Mouse (Mus musculus) right cerebral cortex, postnatal 36 days (tissue): ENCODE measurements around the gene Hoxb7.

Experiments
- DNase-seq, 2 experiments: peaks; one replicate each; pipeline ENCODE4 v3.0.0; 2022; ENCODE audit warnings: low spot score in 2 of 2, mixed read lengths in 1 of 2

Gene Hoxb7

DNA sequence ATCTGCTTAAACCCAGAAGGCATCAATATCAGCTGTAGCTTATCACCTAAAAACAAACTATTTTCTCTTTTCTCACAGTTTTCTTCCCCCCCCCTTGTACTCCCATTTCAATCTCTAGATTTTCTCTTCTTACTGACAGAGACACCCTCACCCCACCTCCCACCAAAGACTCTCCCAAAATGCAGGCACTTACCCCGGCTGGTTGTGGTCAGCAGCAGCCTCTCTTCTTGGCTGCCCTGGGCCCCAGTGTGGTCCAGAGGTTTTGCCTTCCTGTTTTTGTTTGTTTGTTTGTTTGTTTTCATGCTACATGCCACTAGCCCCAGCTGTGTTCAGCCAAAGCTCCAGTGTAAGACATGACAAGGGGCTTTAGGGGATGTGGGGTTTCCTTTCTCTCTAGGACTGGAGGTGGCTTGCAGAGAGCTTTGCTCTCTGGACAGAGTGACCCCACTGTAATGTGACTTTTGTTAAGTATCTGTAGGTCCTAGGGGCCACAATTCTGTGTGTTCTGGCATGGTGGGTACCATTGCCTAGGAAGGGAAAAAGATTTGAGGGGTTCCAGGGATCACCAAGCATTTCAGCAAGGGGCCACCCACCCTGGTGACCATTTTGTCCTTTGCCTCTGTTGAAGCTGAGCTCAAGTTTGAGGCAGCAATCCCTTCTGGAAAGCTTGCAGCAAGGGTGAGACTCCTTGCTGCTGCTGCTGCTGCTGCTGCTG is 18.2 kb upstream of the Hoxb7 start:
- DNase-seq = no peak

DNA sequence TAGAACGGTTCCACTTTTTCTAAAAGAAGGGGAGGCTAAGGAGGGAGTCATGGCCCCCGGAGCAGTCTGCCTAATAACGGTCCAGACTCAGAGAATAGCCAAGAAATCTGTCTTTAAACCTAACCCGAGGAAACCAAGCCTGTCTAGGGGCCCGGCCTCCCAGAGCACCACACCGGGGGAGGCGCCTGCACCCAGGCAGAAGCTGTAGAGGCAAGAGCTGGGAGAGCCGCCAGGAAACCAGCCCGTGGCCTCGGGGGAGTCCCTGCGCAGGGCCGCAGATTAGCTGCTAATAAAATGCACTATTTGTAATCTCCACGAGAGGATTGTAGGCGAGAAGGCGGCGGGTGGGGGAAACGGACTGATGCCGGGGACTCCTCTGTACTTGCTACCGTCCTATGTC is 16.6 kb upstream of the Hoxb7 start:
- no peak for DNase-seq

- no peak for DNase-seq
Observed at GRCm38 (mm10) chr11:96270996-96271540, 15.4 kb upstream of the Hoxb7 start, which contains the start of gene Hoxb9. Gene Hoxb9, plus strand, starts transcription at chr11:96271457.

- DNase-seq = no peak
Observed at GRCm38 (mm10) chr11:96271541-96272011, 14.8 kb upstream of the Hoxb7 start.

DNA sequence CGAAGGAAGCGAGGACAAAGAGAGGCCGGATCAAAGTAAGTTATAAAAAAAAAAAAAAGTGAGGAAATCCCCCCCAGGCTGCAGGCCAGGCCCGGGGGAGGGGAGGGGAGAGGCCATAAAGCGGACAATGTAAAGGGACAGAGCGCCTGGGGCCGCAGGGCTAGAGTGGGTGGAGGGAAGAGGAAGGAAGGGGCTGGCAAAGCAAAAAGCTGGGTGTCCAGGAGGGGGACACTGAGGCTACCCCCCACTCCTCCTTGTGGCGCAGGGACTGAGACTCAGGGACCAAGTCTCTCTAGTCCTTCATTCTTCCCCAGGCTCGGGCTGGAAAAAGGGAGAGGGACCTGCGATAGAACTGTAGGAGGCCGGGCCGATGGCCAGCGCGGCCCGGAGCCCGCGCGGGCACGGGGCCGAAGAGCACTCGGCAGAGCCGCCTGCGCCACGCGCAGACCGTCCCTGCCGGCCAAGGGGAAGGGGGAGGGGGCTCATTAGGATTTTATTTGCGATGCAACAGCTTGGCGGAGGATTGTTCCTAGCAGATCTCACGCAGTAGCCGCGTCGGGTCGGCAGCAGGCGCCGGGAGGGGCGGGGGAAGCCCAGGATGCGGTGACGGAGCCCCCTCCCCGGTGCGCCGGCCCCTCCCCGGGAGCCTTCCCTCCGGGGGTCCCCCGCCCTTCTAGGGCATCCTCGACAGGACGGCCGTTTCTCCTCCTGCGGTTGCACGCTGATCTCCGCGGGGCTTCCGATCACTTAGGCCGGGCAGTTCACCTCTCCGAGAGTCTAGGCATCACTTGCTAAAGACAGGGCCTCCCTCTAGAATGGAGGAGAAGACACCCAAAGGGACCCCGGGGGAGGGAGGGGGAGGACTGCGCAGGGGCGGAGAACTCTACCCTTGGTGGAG is 14.2 kb upstream of the Hoxb7 start:
- no peak for DNase-seq

DNA sequence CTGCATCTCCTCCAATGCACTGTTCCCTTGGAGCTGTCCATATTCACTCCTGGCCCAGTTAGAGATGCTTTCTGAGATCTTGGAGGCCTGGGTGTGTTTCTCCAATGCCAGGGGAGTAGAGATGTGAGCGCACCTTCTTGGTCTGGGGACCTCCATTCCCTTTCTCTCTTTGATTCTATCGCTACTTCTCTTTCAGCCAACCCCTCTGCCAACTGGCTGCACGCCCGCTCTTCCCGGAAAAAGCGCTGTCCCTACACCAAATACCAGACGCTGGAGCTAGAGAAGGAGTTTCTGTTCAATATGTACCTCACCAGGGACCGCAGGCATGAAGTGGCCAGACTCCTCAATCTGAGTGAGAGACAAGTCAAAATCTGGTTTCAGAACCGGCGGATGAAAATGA is 12.0 kb upstream of the Hoxb7 start:
- no peak for DNase-seq

DNA sequence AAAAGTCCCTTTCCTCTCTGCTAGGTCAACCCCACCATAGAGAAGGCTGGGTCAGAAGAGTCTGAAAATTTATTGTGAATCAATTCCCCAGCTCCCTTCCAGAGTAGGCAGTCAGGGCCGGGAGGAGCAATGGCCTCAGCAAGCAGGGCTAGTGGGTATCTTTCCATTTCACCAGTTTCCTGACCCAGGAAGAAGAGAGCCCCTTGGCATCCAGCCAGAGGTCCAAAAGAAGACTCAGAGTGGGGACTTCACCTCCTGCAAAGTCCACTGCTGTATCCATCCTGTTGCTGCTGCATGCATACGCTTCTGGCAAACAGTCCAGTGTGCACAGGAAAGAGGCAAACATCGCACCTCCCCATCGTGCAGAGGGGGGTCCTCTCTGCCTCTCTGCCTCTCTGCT is 10.5 kb upstream of the Hoxb7 start:
- no peak for DNase-seq

- no peak for DNase-seq
Observed at GRCm38 (mm10) chr11:96277151-96278044, 9.0 kb upstream of the Hoxb7 start.

- DNase-seq = no peak
Observed at GRCm38 (mm10) chr11:96278324-96278723, 8.1 kb upstream of the Hoxb7 start.

DNA sequence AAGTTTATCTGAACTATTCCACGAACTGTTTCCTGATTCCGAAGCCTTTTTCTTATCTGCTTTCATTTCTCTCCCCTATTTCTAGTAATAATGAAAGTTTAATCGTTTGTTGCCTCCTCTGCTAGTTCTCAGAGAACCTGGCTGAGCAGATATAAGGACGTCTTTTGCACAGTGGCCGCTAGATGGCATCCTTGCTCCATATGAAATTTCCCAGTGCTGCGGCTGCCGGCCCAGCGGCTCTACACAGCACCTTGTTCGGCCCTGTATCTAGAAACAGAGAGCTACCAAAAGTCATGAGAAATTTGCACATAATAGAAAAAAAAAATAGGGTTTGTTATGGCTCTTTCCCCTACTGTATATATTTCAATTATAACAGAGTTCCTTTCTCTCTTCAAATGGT is 7.7 kb upstream of the Hoxb7 start:
- peak; percentile 64 to 69 for DNase-seq

DNA sequence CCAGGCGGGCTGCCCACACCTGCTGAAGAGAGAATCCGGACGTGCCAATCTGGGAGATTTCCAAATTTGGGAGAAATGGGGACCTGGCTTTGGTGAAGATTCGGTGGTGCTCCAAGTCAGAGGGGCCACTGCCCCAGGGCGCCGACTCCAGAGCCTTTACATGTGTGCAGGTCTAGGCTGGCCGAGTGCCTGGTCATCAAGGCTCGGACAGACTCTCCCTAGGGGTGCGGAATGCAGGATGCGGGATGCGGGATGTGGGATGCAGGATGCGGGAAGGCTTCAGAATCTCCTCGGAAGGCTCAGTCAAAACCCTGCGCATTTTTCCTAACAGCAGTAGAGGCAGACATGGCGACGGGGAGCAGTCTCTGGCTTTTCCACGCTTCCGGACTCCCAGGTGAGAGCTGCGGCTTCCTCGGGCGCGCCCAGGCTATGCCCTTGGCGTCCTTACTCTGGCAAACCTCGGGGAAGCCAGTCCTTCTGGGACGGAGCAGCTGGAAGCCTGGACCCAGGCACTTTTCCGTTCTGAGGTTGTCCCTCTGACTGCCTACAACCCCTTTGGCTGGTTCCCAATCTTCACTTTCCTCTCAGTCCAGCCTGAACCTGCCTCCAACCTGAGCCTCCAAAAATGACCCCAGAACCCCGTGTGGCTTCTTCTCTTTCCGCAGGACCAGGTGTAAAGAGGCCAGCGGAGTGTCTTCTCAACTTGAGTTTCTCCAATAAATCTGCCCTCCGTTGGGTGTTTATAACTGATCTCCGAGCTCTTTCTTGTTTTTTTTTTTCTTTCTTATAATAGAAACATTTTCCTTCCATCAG is 6.8 kb upstream of the Hoxb7 start:
- no peak for DNase-seq

GRCm38 (mm10) chr11:96280399-96281378 is 5.7 kb upstream of the Hoxb7 start:
- DNase-seq = no peak

DNA sequence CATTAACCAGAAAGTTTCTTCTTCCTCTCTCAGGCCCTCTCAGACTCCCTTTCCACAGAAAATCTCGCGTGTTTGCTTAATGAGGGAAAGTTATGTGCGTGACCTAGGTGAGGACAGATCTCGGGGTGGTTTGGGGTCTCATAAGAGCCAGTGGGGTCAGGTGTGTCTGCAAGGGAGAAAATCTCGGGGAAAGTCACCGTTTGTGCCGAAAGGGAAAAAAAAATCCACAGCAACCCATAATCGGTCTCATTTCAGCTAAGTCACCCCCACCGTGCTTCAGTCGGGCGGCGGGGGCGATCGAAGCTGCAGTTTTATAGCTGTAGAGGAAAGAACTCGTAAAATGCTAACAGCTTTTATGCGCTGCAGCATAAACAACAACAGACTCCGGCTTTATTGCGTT is 5.0 kb upstream of the Hoxb7 start:
- no peak for DNase-seq

DNA sequence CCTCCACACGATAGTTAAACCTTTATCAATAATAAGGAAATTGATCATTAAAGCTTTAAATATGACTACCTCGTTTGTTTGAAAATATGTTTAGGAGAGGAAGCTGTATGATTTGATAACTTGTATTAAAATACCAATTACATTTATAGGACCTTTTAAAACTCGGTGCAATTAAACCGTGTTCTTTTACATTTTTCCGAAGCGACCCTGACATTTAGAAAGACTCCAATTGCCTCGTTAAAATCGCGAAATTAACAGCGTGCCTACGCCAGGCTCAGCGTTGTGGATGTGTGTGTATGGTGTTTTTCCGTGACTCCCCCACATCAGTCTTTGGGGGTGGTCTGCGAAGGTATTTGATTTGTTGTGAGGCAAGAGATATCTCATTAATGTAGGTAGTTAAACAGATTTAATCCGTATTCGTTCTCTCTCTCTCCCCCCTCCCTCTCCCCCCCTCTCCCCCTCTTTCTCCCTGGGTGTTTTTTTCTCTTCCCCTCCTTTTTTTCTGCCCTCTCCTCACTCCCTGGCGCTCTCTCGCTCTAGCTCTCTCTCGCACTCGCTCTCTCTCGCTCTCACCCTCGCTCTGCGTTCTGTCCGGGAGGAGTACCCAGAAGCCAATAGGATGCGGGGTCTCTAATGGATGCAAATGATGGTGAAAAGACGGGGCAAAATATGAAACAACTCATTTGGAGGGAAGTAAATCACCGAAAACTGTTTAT is 4.4 kb upstream of the Hoxb7 start, which contains the start of gene Hoxb8:
Gene Hoxb8, plus strand, starts transcription at position 51 of the 716 bp plus-strand sequence.
- DNase-seq = no peak

GRCm38 (mm10) chr11:96282795-96283430 is 3.5 kb upstream of the Hoxb7 start:
- no peak for DNase-seq

GRCm38 (mm10) chr11:96284041-96284749 is 2.2 kb upstream of the Hoxb7 start:
- no peak for DNase-seq
